Mouse (Mus musculus) heart, embryonic 10.5 days (tissue): ENCODE data around the gene Dtx3. TPM values are rescaled to one million over a fixed set of nuclear protein-coding genes. Genes with fewer than 3 reads are reported as not detected.
"Not testable (repeated sequence)": the region's sequence is repeated elsewhere in the genome, so short reads cannot be mapped to it uniquely, and the experiment has no call there.

ENCODE experiments used
- DNase-seq: peaks from one replicate; pipeline ENCODE4 v3.0.0-alpha.2; 2017; ENCODE audit warnings: low spot score
- H3K27ac ChIP-seq: fragments of 300-500 bp; sonication (generic); 2 replicates; pipeline ENCODE4 v1.5.1; 2016; ENCODE audit warnings: mild to moderate bottlenecking
- H3K27me3 ChIP-seq: fragments of 300-500 bp; sonication (generic); 2 replicates; pipeline ENCODE4 v1.6.1; 2016; ENCODE audit warnings: mild to moderate bottlenecking; ENCODE audit not compliant: poor library complexity, insufficient read depth, severe bottlenecking
- H3K36me3 ChIP-seq: fragments of 300-500 bp; sonication (generic); 2 replicates; pipeline ENCODE4 v1.6.1; 2016; ENCODE audit warnings: mild to moderate bottlenecking, moderate library complexity
- H3K4me1 ChIP-seq: fragments of 300-500 bp; sonication (generic); 2 replicates; pipeline ENCODE4 v1.6.1; 2016; ENCODE audit warnings: mild to moderate bottlenecking
- H3K4me3 ChIP-seq: fragments of 300-500 bp; sonication (generic); 2 replicates; pipeline ENCODE4 v1.5.1; 2016; ENCODE audit warnings: mild to moderate bottlenecking, moderate library complexity
- H3K9me3 ChIP-seq: fragments of 300-500 bp; sonication (generic); 2 replicates; pipeline ENCODE4 v1.6.1; 2016; ENCODE audit warnings: mild to moderate bottlenecking, moderate library complexity
- WGBS: fragments of 180-500 bp; shearing (Covaris S2); methylation state at CpG from one replicate; pipeline ENCODE4 v1.1.7; 2016; 5-methylcytosine and 5-hydroxymethylcytosine counted together
- polyA plus RNA-seq: library from polyadenylated mRNA; unstranded; fragments of >200 nt; fragmentation: Nextera tagmentation; extraction: Ambion mirVana; gene quantifications from 2 replicates; pipeline ENCODE4 v1.2.1, GENCODE M21; 2016

Gene Dtx3
- polyA plus RNA-seq, 1 experiment from 2014 or later = 91.4 TPM

DNA sequence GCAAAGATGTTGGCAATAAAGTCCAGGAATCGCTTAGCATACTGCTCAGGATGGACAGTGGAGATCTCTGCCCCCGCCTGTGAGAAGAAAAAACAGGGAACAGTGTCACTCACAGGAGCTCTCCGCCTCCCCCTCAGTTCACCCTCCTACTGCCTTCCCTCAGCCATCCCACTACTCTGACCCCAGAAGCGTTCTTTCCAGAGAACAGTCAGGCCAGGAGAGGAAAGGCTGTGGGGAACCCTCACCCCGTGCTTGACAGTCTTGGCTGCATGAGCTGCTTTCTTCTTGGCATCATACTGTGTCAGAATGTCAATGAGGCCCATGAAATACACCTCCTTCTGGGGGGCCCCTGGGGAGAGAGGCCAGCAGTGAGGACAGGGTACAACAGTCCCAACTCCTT, 3.5 kb upstream of the Dtx3 start:
- no peak for DNase-seq
- Histone ChIP-seq H3K4me1 (peaks cover 45% of the 10 kb centered on the region), H3K27me3 (no peaks in the 10 kb centered on the region), H3K36me3 (peaks cover 65% of the 10 kb centered on the region), H3K9me3 (no peaks in the 10 kb centered on the region), H3K4me3 (no peak overlapping the region), H3K27ac (no peak overlapping the region; the same call in 1 of the 2 replicates)
- 74% methylated on average over 5 of the region's 5 CpGs for WGBS

DNA sequence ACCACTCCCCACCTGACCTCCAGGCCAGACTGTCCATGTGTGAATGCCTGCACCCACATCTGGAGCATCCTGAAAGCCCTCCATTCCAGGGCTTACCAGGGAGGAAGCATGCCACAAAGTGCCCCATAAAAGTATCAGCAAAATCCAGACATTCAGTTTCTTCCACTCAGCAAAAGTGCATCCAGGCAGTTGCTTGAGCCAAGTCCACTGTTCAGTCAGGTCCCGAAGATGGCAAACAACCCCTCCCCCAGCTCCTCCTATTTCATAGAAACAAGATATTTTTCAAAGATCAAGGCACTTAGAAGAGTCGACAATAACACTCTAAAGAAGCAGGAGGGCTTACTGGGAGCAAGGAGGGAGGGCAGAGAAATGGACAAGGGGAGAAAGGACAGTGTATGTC, 3.0 kb upstream of the Dtx3 start:
- Histone ChIP-seq H3K4me1 (peaks cover 45% of the 10 kb centered on the region), H3K27me3 (no peaks in the 10 kb centered on the region), H3K36me3 (peaks cover 59% of the 10 kb centered on the region), H3K9me3 (no peaks in the 10 kb centered on the region), H3K27ac (no peak overlapping the region; the same call in 1 of the 2 replicates), H3K4me3 (no peak overlapping the region)
- DNase-seq = no peak
- 67% methylated on average over 2 of the region's 2 CpGs for WGBS

DNA sequence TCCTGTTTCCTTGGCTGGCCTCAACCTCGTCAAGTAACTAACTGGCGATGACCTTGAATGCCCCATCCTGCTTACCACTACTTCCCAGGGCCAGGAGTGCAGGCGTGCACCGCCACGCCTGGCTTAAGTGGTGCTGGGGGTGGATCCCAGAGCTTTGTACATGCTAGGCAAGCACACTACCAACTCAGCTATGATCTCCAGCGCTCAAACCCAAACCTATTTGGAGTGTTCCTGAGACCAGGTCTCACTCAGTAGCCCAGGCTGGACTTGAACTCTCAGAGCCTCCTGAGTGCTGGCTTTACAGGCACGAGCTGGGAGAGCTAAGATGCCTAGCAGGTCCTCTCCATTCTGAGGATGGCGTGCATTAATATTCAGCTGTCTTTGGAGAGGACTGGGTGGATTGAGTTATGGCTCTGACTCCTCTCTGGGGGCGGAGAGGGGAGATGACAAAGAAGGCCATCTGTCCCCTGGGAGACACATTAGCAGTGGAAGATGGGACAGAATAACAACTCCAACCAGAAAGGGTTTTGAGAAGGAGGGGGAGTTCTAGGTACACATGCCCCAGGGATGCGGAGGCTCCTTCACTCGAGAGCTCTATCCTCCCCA, 2.1 kb upstream of the Dtx3 start:
- DNase-seq = no peak
- H3K36me3 ChIP-seq = peaks cover 56% of the 10 kb centered on the region
- H3K4me1 ChIP-seq = peaks cover 47% of the 10 kb centered on the region
- no peak overlapping the region for H3K4me3 ChIP-seq
- H3K27me3 ChIP-seq = no peaks in the 10 kb centered on the region
- 78% methylated on average over 11 of the region's 11 CpGs for WGBS
- H3K27ac ChIP-seq = peak overlapping the region; percentile 76; the same call in 1 of the 2 replicates
- no peaks in the 10 kb centered on the region for H3K9me3 ChIP-seq

DNA sequence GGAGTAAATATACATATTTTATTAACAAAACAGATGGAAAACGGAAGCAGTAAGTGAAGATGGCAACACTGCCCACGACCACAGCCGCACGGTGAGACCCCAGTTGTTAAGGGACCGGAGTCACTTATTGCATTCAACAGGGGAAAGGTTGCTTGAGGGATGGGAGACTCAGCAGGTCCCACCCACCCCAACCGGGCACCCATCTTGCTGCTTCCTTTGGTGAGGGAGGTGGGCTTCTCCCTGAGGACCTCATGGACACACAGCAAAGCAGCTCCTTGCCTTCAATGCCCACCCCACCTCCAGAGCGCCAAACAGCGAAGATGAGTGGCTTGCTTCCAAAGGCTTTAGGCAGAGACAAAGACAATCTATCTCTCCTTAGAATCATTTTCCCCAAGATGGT, 1.6 kb upstream of the Dtx3 start:
- H3K36me3 ChIP-seq = peaks cover 56% of the 10 kb centered on the region
- H3K4me1 ChIP-seq = peaks cover 51% of the 10 kb centered on the region
- no peaks in the 10 kb centered on the region for H3K9me3 ChIP-seq
- no peak for DNase-seq
- H3K27ac ChIP-seq = peak overlapping the region; percentile 76; the same call in 1 of the 2 replicates
- H3K27me3 ChIP-seq = no peaks in the 10 kb centered on the region
- 86% methylated on average over 8 of the region's 8 CpGs for WGBS
- no peak overlapping the region for H3K4me3 ChIP-seq

DNA sequence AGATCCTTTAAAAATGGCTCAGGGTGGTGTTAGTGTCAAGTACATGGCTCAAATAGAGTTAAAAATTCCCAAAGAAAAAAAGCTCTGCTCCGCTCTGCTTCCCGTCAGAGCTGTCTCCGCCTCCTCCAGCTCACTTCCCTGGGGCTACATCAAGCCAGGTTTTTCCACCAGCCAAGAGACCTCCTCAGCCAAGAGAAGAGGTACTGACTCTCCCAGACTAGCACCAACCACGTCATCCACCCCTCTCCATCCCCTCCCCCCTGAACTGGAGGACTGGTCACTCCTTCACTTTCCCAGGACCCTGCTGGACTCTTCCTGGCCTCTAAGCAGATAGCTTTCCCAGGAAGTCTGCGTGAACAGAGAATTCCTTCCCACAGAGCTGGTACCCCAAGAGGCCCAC, 864 bp upstream of the Dtx3 start:
- Histone ChIP-seq H3K4me3 (peak overlapping the region; percentile 94), H3K9me3 (no peaks in the 10 kb centered on the region), H3K27ac (peak overlapping the region; percentile 97), H3K4me1 (peaks cover 56% of the 10 kb centered on the region), H3K27me3 (no peaks in the 10 kb centered on the region), H3K36me3 (peaks cover 49% of the 10 kb centered on the region)
- peak; percentile 92 for DNase-seq
- WGBS = 4% methylated on average over 5 of the region's 5 CpGs

DNA sequence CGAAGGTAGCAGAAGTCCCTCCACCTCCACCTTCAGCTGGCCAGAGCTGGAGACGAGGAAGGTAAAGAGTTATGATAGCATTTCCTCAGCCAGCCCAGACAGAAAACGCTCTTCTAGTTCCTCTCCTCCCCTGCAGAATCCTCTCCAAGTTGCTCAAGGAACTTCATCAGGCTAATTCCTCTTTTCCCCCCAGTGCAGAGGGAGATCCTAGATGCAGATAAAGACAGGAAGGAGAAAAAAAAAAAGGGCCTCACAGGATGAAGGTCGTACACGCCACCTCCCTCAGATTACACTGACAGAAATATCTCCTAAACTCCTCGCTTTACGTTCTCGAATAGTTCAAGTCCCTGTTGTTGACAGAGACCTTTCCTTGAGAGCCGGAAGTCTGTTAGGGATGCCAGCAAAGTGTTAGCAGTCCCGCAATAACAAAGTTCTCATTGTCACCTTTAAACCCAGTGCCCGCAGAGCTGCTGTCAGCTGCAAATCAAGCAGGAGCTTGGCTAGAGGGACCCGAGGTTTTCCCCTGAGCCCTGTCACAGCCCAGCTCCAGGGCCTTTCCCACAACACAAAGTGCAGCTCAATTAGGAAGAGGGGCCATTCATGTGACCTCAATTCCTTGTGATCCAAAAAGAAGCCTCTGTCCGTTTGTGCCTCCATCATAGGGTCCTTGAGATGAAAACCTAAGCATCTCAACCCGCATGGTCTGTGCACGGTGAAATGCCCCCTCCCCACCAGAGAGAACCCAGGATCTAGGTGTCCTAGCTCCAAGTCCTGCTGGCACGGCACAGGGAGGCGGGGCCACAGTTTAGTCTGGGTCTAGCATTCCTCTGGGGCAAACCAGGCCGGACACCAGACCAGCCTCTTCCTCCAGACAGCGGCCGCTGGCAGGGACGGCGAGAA, 850 bp downstream of the Dtx3 start:
- Histone ChIP-seq H3K27ac (peak overlapping the region; percentile 97), H3K9me3 (no peaks in the 10 kb centered on the region), H3K4me3 (peak overlapping the region; percentile 94), H3K27me3 (no peaks in the 10 kb centered on the region), H3K36me3 (peaks cover 36% of the 10 kb centered on the region), H3K4me1 (peaks cover 73% of the 10 kb centered on the region)
- WGBS = 14% methylated on average over 22 of the region's 22 CpGs
- DNase-seq = no peak

DNA sequence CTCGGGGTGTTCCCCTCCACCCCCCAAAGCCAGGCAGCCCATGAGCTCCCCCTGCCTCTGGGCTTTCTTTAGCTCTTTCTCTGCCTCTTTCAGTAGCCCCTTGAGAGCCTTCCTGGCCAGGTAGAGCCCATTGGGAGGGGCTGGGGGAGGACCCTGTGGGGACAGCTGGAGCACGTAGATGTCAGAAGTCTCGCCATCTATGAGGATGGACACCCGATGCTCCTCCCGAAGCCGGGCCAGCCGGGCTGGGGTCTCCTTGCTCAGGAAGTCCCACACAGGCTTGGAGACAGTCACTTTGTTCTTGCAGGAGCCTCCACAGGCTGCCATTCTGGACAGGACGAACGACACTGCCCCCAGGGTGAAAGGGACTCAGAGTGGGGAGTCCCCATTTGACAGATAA, 2.5 kb downstream of the Dtx3 start:
- Histone ChIP-seq H3K36me3 (peaks cover 19% of the 10 kb centered on the region), H3K4me1 (peaks cover 86% of the 10 kb centered on the region)

DNA sequence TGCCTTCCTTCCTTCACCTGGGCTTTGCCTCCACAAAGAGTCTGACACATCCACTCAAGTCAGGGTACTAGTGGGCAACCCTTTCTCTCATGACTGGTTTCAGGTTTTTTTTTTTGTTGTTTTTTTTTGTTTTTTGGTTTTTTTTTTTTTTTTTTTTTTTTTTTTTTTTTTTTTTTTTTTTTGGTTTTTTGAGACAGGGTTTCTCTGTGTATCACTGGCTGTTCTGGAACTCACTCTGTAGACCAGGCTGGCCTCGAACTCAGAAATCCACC, 3.5 kb downstream of the Dtx3 start:
- 41% methylated on average over 1 of the region's 1 CpGs for WGBS
- not testable (repeated sequence) for H3K9me3 ChIP-seq, H3K4me3 ChIP-seq, DNase-seq, H3K27ac ChIP-seq, H3K27me3 ChIP-seq
- Histone ChIP-seq H3K36me3 (peaks cover 13% of the 10 kb centered on the region), H3K4me1 (peaks cover 86% of the 10 kb centered on the region)

More for the DNA sequence above, 2.5 kb downstream of the Dtx3 start:
- H3K27me3 ChIP-seq = no peaks in the 10 kb centered on the region; the same call in 1 of the 2 replicates
- H3K27ac ChIP-seq = peak overlapping the region; percentile 43; the same call in 1 of the 2 replicates
- 84% methylated on average over 9 of the region's 9 CpGs for WGBS
- no peak overlapping the region for H3K4me3 ChIP-seq
- DNase-seq = no peak
- H3K9me3 ChIP-seq = no peaks in the 10 kb centered on the region

DNA sequence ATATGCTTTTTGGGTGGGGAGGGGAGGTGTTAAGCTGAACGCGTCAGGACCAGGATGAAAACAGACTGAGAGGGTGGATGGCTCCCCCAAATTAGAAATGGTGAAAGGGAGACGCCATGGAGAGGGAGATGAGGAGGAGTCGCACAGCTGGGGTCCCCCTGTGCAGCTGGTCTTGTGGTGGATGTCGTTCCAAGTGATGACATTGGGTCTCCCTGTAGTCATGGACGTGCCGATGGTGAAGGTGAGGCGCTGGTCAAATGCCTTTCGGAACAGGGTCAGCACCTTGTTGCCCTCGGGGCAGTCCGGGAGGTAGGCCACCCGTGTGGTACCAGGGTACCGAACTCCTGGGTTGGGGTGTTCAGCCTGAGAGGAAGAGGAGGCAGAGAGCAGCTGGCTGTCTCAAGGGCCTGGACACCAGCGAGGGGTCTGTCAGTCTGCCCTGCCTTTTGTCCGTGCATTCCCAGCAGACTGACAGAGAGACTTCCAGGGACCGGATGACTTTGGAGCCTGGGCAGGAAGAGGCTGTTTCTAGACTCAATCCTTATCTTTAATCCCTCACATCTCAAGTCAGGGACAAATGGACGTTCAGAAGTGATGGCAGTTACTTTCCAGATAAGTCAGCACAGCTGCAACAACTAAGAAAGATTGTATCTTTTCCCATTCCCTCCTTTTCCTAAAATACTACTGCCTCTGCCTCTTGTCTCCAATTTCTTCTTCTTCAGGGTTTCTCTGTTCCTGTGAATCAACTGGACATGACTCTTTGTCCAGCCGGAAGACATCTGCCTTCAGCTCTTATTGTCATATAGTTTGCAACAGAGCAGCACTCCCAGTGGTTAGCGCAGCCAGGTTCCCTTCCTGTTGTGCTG, 4.1 kb downstream of the Dtx3 start:
- 62% methylated on average over 19 of the region's 19 CpGs for WGBS
- H3K27ac ChIP-seq = no peak overlapping the region; the same call in 1 of the 2 replicates
- no peak for DNase-seq
- H3K4me3 ChIP-seq = 0 out of 2 replicates have a peak overlapping the region, but pooled peaks have one; percentile 81
- no peaks in the 10 kb centered on the region for H3K9me3 ChIP-seq
- H3K27me3 ChIP-seq = no peaks in the 10 kb centered on the region; the same call in none of the 2 replicates
- peaks cover 80% of the 10 kb centered on the region for H3K4me1 ChIP-seq
- peaks cover 18% of the 10 kb centered on the region for H3K36me3 ChIP-seq

DNA sequence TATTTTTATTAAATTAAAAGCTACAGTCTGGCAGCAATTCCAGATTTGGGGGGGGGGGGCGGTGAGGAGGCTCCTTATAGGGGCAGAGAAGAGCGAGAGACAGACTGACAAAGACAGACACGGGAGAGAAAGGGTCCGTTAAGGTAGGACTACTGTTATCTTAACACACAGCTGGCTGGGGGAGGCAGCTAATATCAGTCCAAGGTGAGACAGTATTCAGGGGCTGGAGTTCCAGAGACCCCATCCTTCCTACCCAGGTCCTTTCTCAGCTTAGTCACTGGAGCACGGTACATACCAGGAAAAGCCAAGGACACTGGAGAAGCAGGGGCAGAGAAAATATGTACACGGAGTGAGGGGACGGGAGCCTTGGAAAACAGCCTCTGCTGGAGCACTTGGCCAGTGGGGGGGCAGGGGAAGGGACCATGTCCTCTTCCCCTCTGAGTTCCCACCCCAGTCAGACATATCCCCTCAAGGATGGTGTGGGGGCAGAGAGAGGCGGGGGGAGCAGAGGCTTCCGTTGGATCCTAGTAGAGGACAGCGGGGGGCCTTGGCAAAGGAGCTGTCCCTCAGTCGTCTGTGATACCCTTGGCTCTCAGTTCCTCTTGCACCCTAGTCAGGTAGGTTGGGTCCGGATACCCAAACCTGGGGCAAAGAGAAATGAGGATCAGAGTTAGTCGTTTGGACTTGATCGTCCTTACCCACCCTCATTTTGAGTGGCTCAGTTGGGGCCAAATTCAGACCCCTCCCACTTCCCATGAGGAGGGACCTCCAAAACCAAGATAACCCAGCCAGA, 4.9 kb downstream of the Dtx3 start:
- 27% methylated on average over 14 of the region's 14 CpGs for WGBS
- no peak for DNase-seq
- peak overlapping the region; percentile 81 for H3K4me3 ChIP-seq
- peak overlapping the region; percentile 92 for H3K27ac ChIP-seq
- peaks cover 2% of the 10 kb centered on the region for H3K27me3 ChIP-seq
- H3K36me3 ChIP-seq = peaks cover 19% of the 10 kb centered on the region
- peaks cover 73% of the 10 kb centered on the region for H3K4me1 ChIP-seq
- H3K9me3 ChIP-seq = no peaks in the 10 kb centered on the region

DNA sequence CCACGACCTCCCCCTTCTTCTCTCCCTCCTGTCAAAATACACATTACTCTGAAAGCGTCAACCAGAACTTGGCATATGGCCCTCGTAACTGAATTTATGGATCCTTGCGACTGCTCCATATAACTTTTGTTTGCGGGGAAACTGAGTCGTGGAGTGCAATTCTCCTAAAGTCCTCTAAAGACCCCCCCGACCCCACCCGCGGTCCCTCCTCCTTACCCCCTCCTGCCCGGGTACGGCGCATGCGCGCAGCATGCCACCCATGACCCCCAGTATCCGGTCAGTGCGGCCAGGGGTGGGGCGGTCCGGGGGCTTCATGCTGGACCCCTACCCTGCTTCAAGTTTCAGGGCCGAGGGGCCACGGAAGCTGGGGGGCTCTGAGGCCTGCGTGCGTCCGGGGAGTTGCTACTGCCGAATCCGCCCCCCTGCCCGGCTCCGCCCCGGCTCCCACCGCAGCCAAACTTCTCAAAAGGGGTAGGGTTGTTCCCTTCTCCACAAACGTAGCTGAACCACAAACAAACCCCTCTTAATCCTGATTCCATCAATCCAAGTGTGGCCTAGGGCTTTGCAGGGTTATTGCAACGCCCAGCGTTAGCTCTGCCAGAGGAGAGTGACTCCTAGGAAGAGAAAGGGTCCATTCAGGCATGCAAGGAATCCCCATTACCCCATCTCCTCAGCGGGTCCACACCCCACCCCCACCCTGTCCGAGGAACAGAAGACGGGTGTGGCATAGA, 5.7 kb downstream of the Dtx3 start, which contains the start of gene Arhgef25:
TSS of gene Arhgef25 (minus strand) at position 433 of the 731 bp plus-strand sequence.
- no peak for DNase-seq
- Histone ChIP-seq H3K9me3 (no peaks in the 10 kb centered on the region), H3K36me3 (peaks cover 22% of the 10 kb centered on the region), H3K4me3 (peak within 1 kb of the TSS; percentile 81), H3K27ac (peak within 1 kb of the TSS; percentile 92), H3K4me1 (peaks cover 65% of the 10 kb centered on the region), H3K27me3 (peaks cover 10% of the 10 kb centered on the region)
- 1% methylated on average over 35 of the region's 35 CpGs for WGBS
